Mouse (Mus musculus) gastrocnemius, adult 2 months (tissue): ENCODE measurements around the gene Syn3. TPM values are rescaled to one million over a fixed set of nuclear protein-coding genes. Genes with fewer than 3 reads are reported as not detected.

ENCODE experiments used
- DNase-seq: peaks from one replicate; pipeline ENCODE4 v3.0.0; 2022
- H3K27ac ChIP-seq: fragments of 200-600 bp; 2 replicates; pipeline ENCODE4 v1.8.1; 2022; ENCODE audit warnings: mild to moderate bottlenecking
- H3K4me3 ChIP-seq: fragments of 200-600 bp; 2 replicates; pipeline ENCODE4 v1.8.1; 2022; ENCODE audit warnings: mild to moderate bottlenecking, moderate library complexity
- CTCF ChIP-seq: fragments of 200-600 bp; IDR thresholded peaks from 2 replicates; pipeline ENCODE4 v1.8.1; 2022; ENCODE audit warnings: antibody characterized with exemption, mild to moderate bottlenecking, moderate library complexity
- intact Hi-C: fragments of 180-260 bp; cut with DNase I; formaldehyde crosslinking; loops from one replicate; pipeline ENCODE4 v1.15.1; 2025
- total RNA-seq, 2 experiments: library from RNA; stranded (reverse); gene quantifications; 2 replicates each; pipeline ENCODE4 v1.2.3; 2021

The Syn3 gene
- total RNA-seq, 2 experiments from 2014 or later = 0.28 TPM

DNA sequence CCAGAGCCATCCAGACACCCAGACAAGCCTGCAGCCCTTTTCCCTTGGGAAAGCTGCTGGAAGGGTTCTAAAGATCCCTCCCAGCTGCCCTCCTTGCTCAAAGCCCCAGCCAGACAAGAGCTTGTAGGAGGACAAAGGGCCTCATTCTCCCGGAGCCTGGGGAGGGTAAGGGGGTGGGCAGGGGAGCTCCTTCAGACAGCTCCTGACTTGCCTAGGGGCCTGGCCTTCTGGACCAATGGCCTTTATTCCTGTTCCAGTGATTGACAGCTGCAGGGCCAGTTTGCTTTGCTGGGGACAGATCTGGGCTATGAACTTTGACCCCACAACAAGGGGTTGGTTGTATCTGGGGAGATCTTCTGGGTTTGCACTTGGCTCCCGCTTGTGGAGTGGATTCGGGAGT, 429.4 kb downstream of the Syn3 start:
- intact Hi-C loops = loop anchor here (5.0 kb wide), 1 partner anchor 113 kb away; no protein-coding TSS in a partner anchor
- H3K27ac ChIP-seq = no peak overlapping the region
- no peak overlapping the region for H3K4me3 ChIP-seq
- TF ChIP-seq CTCF = no peak
- no peak for DNase-seq

- intact Hi-C loops = loop anchor here (5.0 kb wide), 1 partner anchor 114 kb away; no protein-coding TSS in a partner anchor
Measured at GRCm38 (mm10) chr10:86067911-86068310, 430.8 kb downstream of the Syn3 start.

DNA sequence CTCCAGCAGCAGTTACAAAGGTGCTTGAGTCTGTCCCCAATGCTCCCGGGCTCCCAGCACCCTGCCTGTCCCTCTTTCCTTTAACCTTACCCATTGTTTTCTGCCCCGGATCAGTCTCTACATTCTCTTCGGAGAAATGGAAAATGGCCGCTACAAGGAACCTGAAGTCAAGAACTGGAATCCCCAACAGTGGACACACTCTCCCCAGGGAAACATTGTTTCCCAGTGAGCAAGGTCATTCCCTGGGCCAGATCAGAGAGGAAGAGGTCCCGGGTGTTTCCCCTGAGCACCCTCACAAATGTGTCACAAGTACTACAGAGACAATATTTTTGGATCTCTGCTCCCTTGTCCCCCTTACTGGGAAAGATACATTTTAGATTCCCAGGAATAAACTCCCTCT, 432.0 kb downstream of the Syn3 start:
- TF ChIP-seq CTCF = no peak
- DNase-seq = no peak
- intact Hi-C loops = loop anchor here (5.0 kb wide), 1 partner anchor 116 kb away; no protein-coding TSS in a partner anchor
- Histone ChIP-seq H3K4me3 (no peak overlapping the region), H3K27ac (peak overlapping the region; percentile 35; the same call in 1 of the 2 replicates)

More at GRCm38 (mm10) chr10:86067911-86068310, 430.8 kb downstream of the Syn3 start:
- no peak overlapping the region for H3K4me3 ChIP-seq
- no peak for TF ChIP-seq CTCF
- no peak overlapping the region; the same call in 1 of the 2 replicates for H3K27ac ChIP-seq
- DNase-seq = no peak

DNA sequence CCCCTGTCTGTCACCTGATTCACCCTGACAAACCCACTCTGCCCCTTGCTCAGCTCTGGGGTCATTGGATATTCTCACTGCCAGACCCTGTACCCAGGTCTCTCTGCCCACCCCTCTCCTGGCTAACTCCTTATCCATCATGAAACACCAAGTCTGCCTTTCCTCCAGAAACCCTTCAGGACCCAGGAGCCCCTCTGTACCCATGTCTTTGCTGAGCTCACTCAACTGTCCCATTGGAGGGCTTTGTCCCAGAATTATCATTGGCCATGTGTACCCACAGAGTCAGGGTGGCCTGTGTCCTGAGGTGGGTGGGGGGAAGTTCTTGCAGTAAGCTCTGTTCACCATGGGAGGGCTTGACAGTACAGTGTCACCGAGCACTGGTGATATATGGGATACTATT, 433.0 kb downstream of the Syn3 start:
- intact Hi-C loops = loop anchor here (1.0 to 5.0 kb wide), 3 partner anchors 117 to 399 kb away; no protein-coding TSS in a partner anchor
- Histone ChIP-seq H3K27ac (peak overlapping the region; percentile 68), H3K4me3 (no peak overlapping the region)
- no peak for DNase-seq
- no peak for TF ChIP-seq CTCF

- peak; percentile 94 for TF ChIP-seq CTCF
- intact Hi-C loops = loop anchor here (1.0 to 5.0 kb wide), 3 partner anchors 117 to 399 kb away; no protein-coding TSS in a partner anchor
Measured at GRCm38 (mm10) chr10:86064937-86065336, 433.8 kb downstream of the Syn3 start.

GRCm38 (mm10) chr10:86063018-86063384, 435.7 kb downstream of the Syn3 start:
- Histone ChIP-seq H3K4me3 (no peak overlapping the region), H3K27ac (no peak overlapping the region)
- no peak for DNase-seq
- intact Hi-C loops = no loop called here
- no peak for TF ChIP-seq CTCF

More at GRCm38 (mm10) chr10:86064937-86065336, 433.8 kb downstream of the Syn3 start:
- Histone ChIP-seq H3K27ac (peak overlapping the region; percentile 68), H3K4me3 (no peak overlapping the region)
- DNase-seq = peak; percentile 82

DNA sequence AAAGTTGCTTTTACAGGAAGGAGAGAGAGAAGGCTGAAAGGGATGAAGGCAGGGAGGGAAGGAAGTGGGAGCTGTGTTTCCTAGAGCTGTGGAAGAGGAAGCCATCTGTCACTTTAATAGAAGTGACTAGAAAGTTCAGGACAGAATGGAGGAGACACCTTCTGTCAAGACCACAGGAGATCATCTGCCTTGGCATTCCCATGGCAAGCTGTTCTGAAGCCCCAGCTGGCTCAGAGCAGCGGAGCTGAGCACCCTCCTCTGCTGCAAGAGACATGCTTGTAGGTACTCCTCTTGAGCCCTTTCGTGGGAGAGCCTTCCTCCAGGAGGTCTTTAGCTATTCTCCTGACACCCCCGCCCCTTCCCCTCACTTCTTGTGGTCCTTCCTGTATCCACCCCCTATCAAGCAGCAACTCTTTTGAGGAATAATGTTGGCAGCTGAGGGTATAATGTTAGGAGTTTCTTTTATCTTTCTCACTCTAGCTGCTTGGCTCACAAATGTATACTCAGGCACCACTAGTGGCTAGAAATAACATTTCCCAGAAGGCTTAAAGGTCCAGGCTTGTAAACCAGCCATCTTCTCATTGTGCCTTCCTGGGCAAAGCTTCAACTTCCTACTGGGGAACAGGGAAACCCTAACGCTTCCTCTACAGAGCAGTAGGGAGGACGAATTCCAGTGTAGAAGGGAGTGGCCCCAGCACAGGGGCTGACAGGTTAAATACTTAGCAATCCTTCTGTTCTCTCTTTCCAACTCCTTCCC, 436.3 kb downstream of the Syn3 start:
- no peak overlapping the region for H3K27ac ChIP-seq
- no peak for DNase-seq
- no peak for TF ChIP-seq CTCF
- H3K4me3 ChIP-seq = no peak overlapping the region
- intact Hi-C loops = no loop called here

- no peak for TF ChIP-seq CTCF
- DNase-seq = no peak
- intact Hi-C loops = no loop called here
- Histone ChIP-seq H3K27ac (no peak overlapping the region), H3K4me3 (no peak overlapping the region)
Measured at GRCm38 (mm10) chr10:86060267-86060666, 438.4 kb downstream of the Syn3 start.

GRCm38 (mm10) chr10:86057712-86058111, 441.0 kb downstream of the Syn3 start:
- no peak overlapping the region for H3K4me3 ChIP-seq
- H3K27ac ChIP-seq = no peak overlapping the region
- no peak for TF ChIP-seq CTCF
- no peak for DNase-seq
- intact Hi-C loops = no loop called here

DNA sequence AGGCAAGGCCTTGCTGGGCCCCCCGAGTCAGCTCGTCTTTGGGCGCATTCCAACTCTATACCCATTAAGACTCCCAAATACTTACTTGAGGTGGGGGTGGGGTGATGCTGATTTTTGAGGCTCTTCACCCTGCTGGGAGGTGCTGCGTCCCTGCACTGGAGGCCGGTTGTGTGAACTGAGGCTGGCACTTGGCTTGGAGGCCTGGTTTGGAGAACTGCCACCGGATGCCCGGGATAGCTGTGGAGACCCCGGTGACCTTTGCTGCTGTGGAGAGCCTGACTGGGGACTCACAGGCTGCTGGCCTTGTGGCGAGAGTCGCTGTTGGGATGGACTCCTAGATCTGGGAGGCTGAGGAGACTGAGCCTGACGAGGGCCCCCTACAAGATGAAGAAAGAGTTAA, 441.4 kb downstream of the Syn3 start:
- intact Hi-C loops = no loop called here
- H3K27ac ChIP-seq = no peak overlapping the region
- H3K4me3 ChIP-seq = no peak overlapping the region
- DNase-seq = no peak
- TF ChIP-seq CTCF = no peak

- no peak overlapping the region for H3K4me3 ChIP-seq
- H3K27ac ChIP-seq = no peak overlapping the region
- no peak; the same call in 1 of the 2 replicates for TF ChIP-seq CTCF
- no peak for DNase-seq
- intact Hi-C loops = no loop called here
Measured at GRCm38 (mm10) chr10:86056297-86056903, 442.3 kb downstream of the Syn3 start.

- DNase-seq = no peak
- Histone ChIP-seq H3K27ac (no peak overlapping the region), H3K4me3 (no peak overlapping the region)
- TF ChIP-seq CTCF = no peak
- intact Hi-C loops = no loop called here
Measured at GRCm38 (mm10) chr10:86052818-86053522, 445.7 kb downstream of the Syn3 start.

DNA sequence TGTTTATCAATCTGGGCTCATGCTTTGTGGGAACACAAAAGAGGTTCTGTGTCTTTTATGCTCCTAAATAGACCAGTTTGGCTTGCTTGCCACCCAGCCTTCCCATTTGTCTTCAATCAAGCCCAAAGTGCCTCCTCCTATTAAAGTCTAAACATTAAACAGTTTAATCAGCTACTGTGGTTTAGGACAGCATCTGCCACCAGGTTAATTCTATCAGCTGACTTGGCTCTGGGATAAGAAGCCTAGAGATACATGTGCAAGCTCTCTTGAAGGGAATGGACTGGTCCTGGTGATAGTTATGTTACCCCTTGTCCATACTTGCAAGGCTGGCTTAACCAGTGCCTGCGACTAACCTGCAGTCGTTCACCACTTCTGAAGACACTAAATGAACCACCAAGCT, 448.2 kb downstream of the Syn3 start:
- TF ChIP-seq CTCF = no peak
- intact Hi-C loops = no loop called here
- H3K27ac ChIP-seq = no peak overlapping the region
- DNase-seq = no peak
- H3K4me3 ChIP-seq = no peak overlapping the region
